Comparison of ENCODE assay signal across 29 mouse cellular contexts in genomic region chr7:37735101-37735500, GRCm38 (mm10). TPM values are rescaled to one million over a fixed set of nuclear protein-coding genes. Genes with fewer than 3 reads are reported as not detected.
DNase-seq lines count a peak whose midpoint lies in the region; ATAC-seq lines count a peak whose summit lies in the region.
"Had no signal": no experiment of that assay in that cellular context is flagged by ENCODE, and none has a peak within 500 bp of the region (broad histone marks: within the 10 kb centered on the region; RNA-seq: fewer than 3 reads in every experiment).

No protein-coding gene starts in this region.

- H3K27me3 ChIP-seq in forebrain, embryonic 14.5 days (replicated peaks; ENCODE audit: control insufficient read depth, insufficient read depth, low read length) = no peaks in the 10 kb centered on the region
- H3K27me3 ChIP-seq in forebrain, embryonic 11.5 days (ENCODE audit: control insufficient read depth, insufficient read depth, low read length) = no peaks in the 10 kb centered on the region
- H3K27me3 ChIP-seq in midbrain, embryonic 10.5 days (ENCODE audit: low read depth, poor library complexity, severe bottlenecking) = no peaks in the 10 kb centered on the region
- no peaks in the 10 kb centered on the region for H3K27me3 ChIP-seq in midbrain, embryonic 16.5 days (ENCODE audit: control insufficient read depth, insufficient read depth, low read depth, low read length)
- no peaks in the 10 kb centered on the region for H3K27me3 ChIP-seq in hindbrain, embryonic 15.5 days
- no peaks in the 10 kb centered on the region for H3K27me3 ChIP-seq in midbrain, embryonic 15.5 days (replicated peaks)
- H3K27me3 ChIP-seq: CH12.LX; intestine, embryonic 15.5 days; liver, embryonic 15.5 days; lung, embryonic 15.5 days had no signal

- peaks cover 25% of the 10 kb centered on the region for H3K4me1 ChIP-seq in forebrain, embryonic 14.5 days (ENCODE audit: control insufficient read depth, insufficient read depth, low read length)
- H3K4me1 ChIP-seq in forebrain, embryonic 11.5 days (replicated peaks; ENCODE audit: control insufficient read depth, insufficient read depth, low read length) = peaks cover 19% of the 10 kb centered on the region
- H3K4me1 ChIP-seq in midbrain, embryonic 10.5 days = peaks cover 66% of the 10 kb centered on the region
- H3K4me1 ChIP-seq in midbrain, embryonic 16.5 days (ENCODE audit: control insufficient read depth, insufficient read depth, low read length) = peaks cover 22% of the 10 kb centered on the region
- H3K4me1 ChIP-seq in hindbrain, embryonic 15.5 days (replicated peaks) = peaks cover 26% of the 10 kb centered on the region
- peaks cover 21% of the 10 kb centered on the region for H3K4me1 ChIP-seq in midbrain, embryonic 15.5 days
- H3K4me1 ChIP-seq: liver, embryonic 15.5 days; lung, embryonic 15.5 days; megakaryocyte, embryonic 14.5 days had no signal

- ATAC-seq in forebrain, embryonic 14.5 days = 0 out of 2 replicates have a peak, but pooled peaks have one; percentile 2
- ATAC-seq in forebrain, embryonic 11.5 days (replicated peaks; ENCODE audit: low FRiP score) = no peak
- ATAC-seq in midbrain, embryonic 16.5 days = no peak; the same call in 1 of the 2 replicates
- no peak for ATAC-seq in hindbrain, embryonic 15.5 days (ENCODE audit: low FRiP score, low read depth)
- peak; percentile 31; the same call in 1 of the 2 replicates for ATAC-seq in midbrain, embryonic 15.5 days (replicated peaks)
- ATAC-seq: intestine, embryonic 15.5 days had no signal

- 60% methylated on average over 6 of the region's 6 CpGs for WGBS in forebrain, embryonic 14.5 days
- 75% methylated on average over 6 of the region's 6 CpGs for WGBS in forebrain, embryonic 11.5 days
- 82% methylated on average over 6 of the region's 6 CpGs for WGBS in midbrain, embryonic 10.5 days
- 41% methylated on average over 6 of the region's 6 CpGs for WGBS in midbrain, embryonic 16.5 days
- WGBS in hindbrain, embryonic 15.5 days = 46% methylated on average over 6 of the region's 6 CpGs
- 47% methylated on average over 6 of the region's 6 CpGs for WGBS in midbrain, embryonic 15.5 days

- no peaks in the 10 kb centered on the region for H3K9me3 ChIP-seq in forebrain, embryonic 14.5 days (replicated peaks; ENCODE audit: control insufficient read depth, low read length)
- H3K9me3 ChIP-seq in forebrain, embryonic 11.5 days (ENCODE audit: control insufficient read depth, low read length) = no peaks in the 10 kb centered on the region
- H3K9me3 ChIP-seq in midbrain, embryonic 10.5 days (replicated peaks) = no peaks in the 10 kb centered on the region; the same call in 1 of the 2 replicates
- no peaks in the 10 kb centered on the region for H3K9me3 ChIP-seq in midbrain, embryonic 16.5 days (replicated peaks; ENCODE audit: control insufficient read depth, low read length, poor library complexity, severe bottlenecking)
- no peaks in the 10 kb centered on the region for H3K9me3 ChIP-seq in hindbrain, embryonic 15.5 days
- no peaks in the 10 kb centered on the region for H3K9me3 ChIP-seq in midbrain, embryonic 15.5 days
- H3K9me3 ChIP-seq: embryonic facial prominence, embryonic 13.5 days; intestine, embryonic 15.5 days; limb, embryonic 10.5 days; liver, embryonic 15.5 days; lung, embryonic 15.5 days; megakaryocyte, embryonic 14.5 days had no signal

- no peaks in the 10 kb centered on the region for H3K36me3 ChIP-seq in forebrain, embryonic 14.5 days (ENCODE audit: control insufficient read depth, insufficient read depth, low read length)
- H3K36me3 ChIP-seq in forebrain, embryonic 11.5 days (ENCODE audit: control insufficient read depth, insufficient read depth, low read length) = no peaks in the 10 kb centered on the region
- H3K36me3 ChIP-seq in midbrain, embryonic 10.5 days = no peaks in the 10 kb centered on the region
- no peaks in the 10 kb centered on the region for H3K36me3 ChIP-seq in midbrain, embryonic 16.5 days (ENCODE audit: control insufficient read depth, insufficient read depth, low read length)
- no peaks in the 10 kb centered on the region for H3K36me3 ChIP-seq in hindbrain, embryonic 15.5 days
- no peaks in the 10 kb centered on the region for H3K36me3 ChIP-seq in midbrain, embryonic 15.5 days (replicated peaks)
- H3K36me3 ChIP-seq: embryonic facial prominence, embryonic 13.5 days; G1E; intestine, embryonic 15.5 days; limb, embryonic 10.5 days; liver, embryonic 15.5 days; lung, embryonic 15.5 days had no signal

- no peak for DNase-seq in forebrain, embryonic 14.5 days (ENCODE audit: low spot score)
- DNase-seq in forebrain, embryonic 11.5 days (ENCODE audit: low spot score) = no peak
- no peak for DNase-seq in midbrain, embryonic 10.5 days (ENCODE audit: low spot score)
- no peak for DNase-seq in frontal cortex, postnatal 10 days (ENCODE audit: low spot score in 2 of 2)
- DNase-seq: adrenal gland, adult 2 months; B cell, adult 2 months; cerebellum, adult 18-20 months; cerebellum, postnatal 36 days; embryo, embryonic 11 days; gastrocnemius, postnatal 14 days; heart, adult 2 months; heart, postnatal 4 days; kidney, adult 8-10 months; kidney, postnatal 10 days; liver; lung, postnatal 36 days had no signal

- no peak overlapping the region for H3K4me2 ChIP-seq in forebrain, embryonic 14.5 days (ENCODE audit: low read length)
- no peak overlapping the region for H3K4me2 ChIP-seq in forebrain, embryonic 11.5 days (ENCODE audit: low read depth, low read length, severe bottlenecking)
- H3K4me2 ChIP-seq in midbrain, embryonic 16.5 days (ENCODE audit: low read length) = no peak overlapping the region
- H3K4me2 ChIP-seq in hindbrain, embryonic 15.5 days = no peak overlapping the region
- H3K4me2 ChIP-seq in midbrain, embryonic 15.5 days = no peak overlapping the region
- H3K4me2 ChIP-seq: embryonic facial prominence, embryonic 13.5 days; intestine, embryonic 15.5 days; liver, embryonic 15.5 days; lung, embryonic 15.5 days had no signal

- H3K4me3 ChIP-seq in forebrain, embryonic 14.5 days (ENCODE audit: low read depth, low read length) = no peak overlapping the region
- H3K4me3 ChIP-seq in forebrain, embryonic 11.5 days (ENCODE audit: low read depth, low read length) = no peak overlapping the region
- H3K4me3 ChIP-seq in midbrain, embryonic 10.5 days = no peak overlapping the region
- no peak overlapping the region for H3K4me3 ChIP-seq in midbrain, embryonic 16.5 days (ENCODE audit: low read depth, low read length)
- no peak overlapping the region for H3K4me3 ChIP-seq in hindbrain, embryonic 15.5 days
- no peak overlapping the region for H3K4me3 ChIP-seq in midbrain, embryonic 15.5 days
- H3K4me3 ChIP-seq: embryonic facial prominence, embryonic 13.5 days; erythroblast, embryonic 14.5 days; heart, adult 2 months; intestine, embryonic 15.5 days; limb, embryonic 10.5 days; liver, embryonic 15.5 days; lung, embryonic 15.5 days; megakaryocyte, embryonic 14.5 days had no signal

- H3K27ac ChIP-seq in forebrain, embryonic 14.5 days (ENCODE audit: low read depth, low read length) = no peak overlapping the region
- H3K27ac ChIP-seq in forebrain, embryonic 11.5 days (ENCODE audit: low read depth, low read length) = no peak overlapping the region
- H3K27ac ChIP-seq in midbrain, embryonic 10.5 days (replicated peaks) = peak overlapping the region; percentile 79
- H3K27ac ChIP-seq in midbrain, embryonic 16.5 days (ENCODE audit: low read length) = no peak overlapping the region
- H3K27ac ChIP-seq in hindbrain, embryonic 15.5 days (replicated peaks) = peak overlapping the region; percentile 34
- no peak overlapping the region for H3K27ac ChIP-seq in midbrain, embryonic 15.5 days
- H3K27ac ChIP-seq: embryonic facial prominence, embryonic 13.5 days; heart, adult 2 months; intestine, embryonic 15.5 days; limb, embryonic 10.5 days; liver, embryonic 15.5 days; lung, embryonic 15.5 days; stomach, postnatal 0 days had no signal

- H3K9ac ChIP-seq in forebrain, embryonic 14.5 days (ENCODE audit: low read length) = no peak overlapping the region
- H3K9ac ChIP-seq in forebrain, embryonic 11.5 days (ENCODE audit: low read length) = no peak overlapping the region
- no peak overlapping the region for H3K9ac ChIP-seq in midbrain, embryonic 16.5 days (ENCODE audit: low read depth, low read length)
- no peak overlapping the region for H3K9ac ChIP-seq in hindbrain, embryonic 15.5 days
- H3K9ac ChIP-seq in midbrain, embryonic 15.5 days = no peak overlapping the region
- H3K9ac ChIP-seq: embryonic facial prominence, embryonic 13.5 days; intestine, embryonic 15.5 days; liver, embryonic 15.5 days; lung, embryonic 15.5 days had no signal

RNA-seq across cellular contexts. Expression of gene Zfp536, which starts 38.3 kb away (rescaled TPM):
- 21.8 and 26.2 TPM in 2 replicates for polyA plus RNA-seq in forebrain, embryonic 14.5 days (2014; fragmentation: Nextera tagmentation; extraction: Ambion mirVana)
- 34.4 and 41.8 TPM in 2 replicates for polyA plus RNA-seq in forebrain, embryonic 11.5 days (2014; fragmentation: Nextera tagmentation; extraction: Ambion mirVana)
- polyA plus RNA-seq in midbrain, embryonic 10.5 days (2016; fragmentation: Nextera tagmentation; extraction: Ambion mirVana) = 31.0 and 40.3 TPM in 2 replicates
- polyA plus RNA-seq in midbrain, embryonic 16.5 days (2015; fragmentation: Nextera tagmentation; extraction: Ambion mirVana) = 24.4 and 30.5 TPM in 2 replicates
- 36.0 and 36.2 TPM in 2 replicates for polyA plus RNA-seq in hindbrain, embryonic 15.5 days (2015; fragmentation: Nextera tagmentation; extraction: Ambion mirVana)
- 36.5 and 36.7 TPM in 2 replicates for polyA plus RNA-seq in midbrain, embryonic 15.5 days (2015; fragmentation: Nextera tagmentation; extraction: Ambion mirVana)
- polyA plus RNA-seq: erythroblast, embryonic 14.5 days; G1E had no signal

Comparison
In these comparisons a context has a peak if more than half of its experiments do, and no peak if none do; other contexts are left out.
1. ATAC-seq: peak in forebrain, embryonic 14.5 days (single experiment) and midbrain, embryonic 15.5 days (single experiment); none in forebrain, embryonic 11.5 days (single experiment), midbrain, embryonic 16.5 days (single experiment) and hindbrain, embryonic 15.5 days (single experiment).
2. H3K27ac ChIP-seq: peak in midbrain, embryonic 10.5 days (single experiment) and hindbrain, embryonic 15.5 days (single experiment); none in forebrain, embryonic 14.5 days (single experiment), forebrain, embryonic 11.5 days (single experiment), midbrain, embryonic 16.5 days (single experiment) and midbrain, embryonic 15.5 days (single experiment).